Mouse (Mus musculus): ENCODE results near the gene Zfyve27. TPM values are rescaled to one million over a fixed set of nuclear protein-coding genes. Genes with fewer than 3 reads are reported as not detected.

Gene Zfyve27
- polyA plus RNA-seq (2017; shearing (Covaris generic)), result 10 to 100 TPM; 12.1 to 18.8 (median 17.9) TPM

- ATAC-seq, result no peak
Observed at GRCm38 (mm10) chr19:42163764-42164163, at the start of gene Zfyve27. Gene Zfyve27, plus strand, starts transcription at chr19:42163951.

- no peak for ATAC-seq
Observed at GRCm38 (mm10) chr19:42115783-42116335, 47.9 kb upstream of the Zfyve27 start.

- ATAC-seq, result no peak
Observed at GRCm38 (mm10) chr19:42118142-42118541, 45.6 kb upstream of the Zfyve27 start.

GRCm38 (mm10) chr19:42118596-42118995 is 45.2 kb upstream of the Zfyve27 start:
- no peak for ATAC-seq

- no peak for ATAC-seq
Observed at GRCm38 (mm10) chr19:42120451-42120850, 43.3 kb upstream of the Zfyve27 start.

- ATAC-seq, result no peak
Observed at GRCm38 (mm10) chr19:42124684-42125083, 39.1 kb upstream of the Zfyve27 start.

- ATAC-seq, result no peak
Observed at GRCm38 (mm10) chr19:42125501-42126218, 38.1 kb upstream of the Zfyve27 start.

- no peak for ATAC-seq
Observed at GRCm38 (mm10) chr19:42126219-42126605, 37.5 kb upstream of the Zfyve27 start.

GRCm38 (mm10) chr19:42127024-42127423 is 36.7 kb upstream of the Zfyve27 start:
- ATAC-seq, result no peak

GRCm38 (mm10) chr19:42128052-42128740 is 35.6 kb upstream of the Zfyve27 start:
- ATAC-seq, result no peak

GRCm38 (mm10) chr19:42128787-42129508 is 34.8 kb upstream of the Zfyve27 start, which contains the start of gene Avpi1:
Gene Avpi1, minus strand, starts transcription at chr19:42129059.
- peak; percentile 91 for ATAC-seq

- peak; percentile 20 for ATAC-seq
Observed at GRCm38 (mm10) chr19:42129509-42130293, 34.0 kb upstream of the Zfyve27 start.

- no peak for ATAC-seq
Observed at GRCm38 (mm10) chr19:42130294-42130606, 33.5 kb upstream of the Zfyve27 start.

- no peak for ATAC-seq
Observed at GRCm38 (mm10) chr19:42131101-42131500, 32.6 kb upstream of the Zfyve27 start.

GRCm38 (mm10) chr19:42135070-42135469 is 28.7 kb upstream of the Zfyve27 start:
- ATAC-seq, result no peak

- no peak for ATAC-seq
Observed at GRCm38 (mm10) chr19:42136126-42136525, 27.6 kb upstream of the Zfyve27 start.

GRCm38 (mm10) chr19:42137167-42137672 is 26.5 kb upstream of the Zfyve27 start:
- no peak for ATAC-seq

- no peak for ATAC-seq
Observed at GRCm38 (mm10) chr19:42138517-42139285, 25.1 kb upstream of the Zfyve27 start.

GRCm38 (mm10) chr19:42139724-42140517 is 23.8 kb upstream of the Zfyve27 start:
- no peak for ATAC-seq

- ATAC-seq, result no peak
Observed at GRCm38 (mm10) chr19:42141998-42142397, 21.8 kb upstream of the Zfyve27 start.
